Mouse (Mus musculus): ENCODE results near the gene Rexo2. TPM values are rescaled to one million over a fixed set of nuclear protein-coding genes. Genes with fewer than 3 reads are reported as not detected.
"Not testable (repeated sequence)": the region's sequence is repeated elsewhere in the genome, so short reads cannot be mapped to it uniquely, and the experiment has no call there.

Gene Rexo2
- 81.3 and 85.6 TPM in 2 replicates for polyA plus RNA-seq (2016; fragmentation: Nextera tagmentation; extraction: Ambion mirVana)

DNA sequence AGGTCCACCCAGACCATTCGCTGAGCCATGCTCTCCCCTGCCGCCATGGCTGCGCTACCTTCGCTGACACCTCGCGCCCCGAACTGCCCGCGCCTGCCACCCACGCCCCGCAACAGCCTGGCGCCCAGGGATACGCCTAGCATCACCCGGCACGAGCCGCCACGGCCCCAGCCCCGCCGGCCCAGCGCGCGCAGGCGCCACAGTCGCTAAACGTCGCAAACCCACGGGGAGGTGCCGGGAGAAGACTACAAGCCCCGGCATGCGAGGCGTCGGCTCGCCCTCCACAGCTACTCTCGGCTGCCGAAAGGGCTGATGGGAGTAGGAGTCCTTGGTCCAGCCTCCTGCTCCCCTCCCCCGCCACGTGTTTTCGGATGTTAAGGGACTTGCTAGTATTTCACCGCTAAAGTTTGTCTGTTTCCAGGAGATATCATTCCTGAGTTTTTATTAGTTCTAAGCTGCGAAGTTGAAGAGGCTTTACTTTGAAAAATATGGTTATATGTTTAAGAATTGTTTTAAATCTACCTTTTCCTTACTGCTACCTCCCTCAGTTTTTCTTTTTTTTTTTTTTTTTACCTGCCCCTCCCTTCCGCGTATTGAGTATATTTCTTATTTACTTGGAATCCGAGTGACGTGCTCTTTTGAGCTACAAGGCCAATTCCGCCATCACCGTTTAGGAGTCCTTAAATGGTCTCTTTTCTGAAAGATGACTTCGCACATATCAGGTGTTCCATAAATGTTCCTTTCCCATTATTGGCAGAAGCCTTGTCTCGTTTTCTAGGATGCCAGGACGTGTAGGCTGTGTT, at the start of gene Rexo2:
Gene Rexo2 (minus strand): TSS at position 213 of the 803 bp plus-strand sequence.
- H3K4me1 ChIP-seq = no peaks in the 10 kb centered on the region; the same call in 1 of the 2 replicates
- no peaks in the 10 kb centered on the region for H3K9me3 ChIP-seq (replicated peaks)
- H3K27me3 ChIP-seq = no peaks in the 10 kb centered on the region
- 2% methylated on average over 49 of the region's 49 CpGs for WGBS
- peak within 1 kb of the TSS; percentile 89 for H3K4me3 ChIP-seq
- peak within 1 kb of the TSS; percentile 79 for H3K9ac ChIP-seq
- peak within 1 kb of the TSS; percentile 95 for H3K4me2 ChIP-seq (replicated peaks)
- H3K27ac ChIP-seq = no peak within 1 kb of the TSS
- peak; percentile 98 for ATAC-seq (ENCODE audit: low FRiP score)
- H3K36me3 ChIP-seq = peaks cover 6% of the 10 kb centered on the region

DNA sequence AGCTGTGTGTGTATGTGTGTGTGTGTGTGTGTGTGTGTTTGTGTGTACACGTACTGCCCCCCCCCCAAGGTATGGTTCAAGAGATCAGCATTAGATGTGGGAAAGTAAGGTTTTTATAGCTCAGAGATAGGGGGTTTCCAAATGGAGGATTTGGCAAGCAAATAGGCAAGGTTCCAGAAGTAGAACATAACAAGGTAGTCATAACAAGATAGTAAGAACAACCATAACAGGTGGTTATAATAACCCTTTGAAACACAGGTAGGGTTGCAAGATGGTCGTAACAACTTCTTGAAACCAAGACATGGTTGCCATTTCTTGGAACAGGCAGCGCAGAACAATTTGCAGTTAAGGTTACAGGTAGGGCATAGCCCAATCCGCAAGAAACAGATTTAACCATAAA, 46.1 kb upstream of the Rexo2 start:
- no peak for ATAC-seq (ENCODE audit: low FRiP score)

DNA sequence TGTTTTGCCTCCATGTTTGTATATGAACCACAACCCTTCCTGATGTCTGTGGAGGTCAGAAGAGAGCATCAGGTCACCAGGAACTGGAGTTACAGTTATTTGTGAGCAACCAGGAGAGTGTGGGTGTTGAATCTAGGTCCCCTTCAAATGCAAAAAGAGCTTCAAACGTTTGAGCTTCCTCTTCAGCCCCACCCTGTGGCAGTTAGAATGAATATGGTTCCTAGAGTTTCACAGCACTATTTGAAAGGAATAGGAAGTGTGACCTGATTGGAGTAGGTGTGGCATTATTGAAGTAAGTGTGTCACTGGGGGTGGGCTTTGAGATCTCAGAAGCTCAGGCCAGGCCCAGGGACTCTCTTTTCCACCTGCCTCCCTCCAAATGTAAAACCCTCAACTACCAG, 45.1 kb upstream of the Rexo2 start:
- H3K36me3 ChIP-seq = no peaks in the 10 kb centered on the region
- H3K4me2 ChIP-seq (replicated peaks) = no peak overlapping the region
- H3K27ac ChIP-seq = no peak overlapping the region
- H3K4me3 ChIP-seq = no peak overlapping the region
- H3K27me3 ChIP-seq = no peaks in the 10 kb centered on the region
- no peak overlapping the region for H3K9ac ChIP-seq
- H3K4me1 ChIP-seq = no peaks in the 10 kb centered on the region
- WGBS = 12% methylated on average over 1 of the region's 1 CpGs
- no peak for ATAC-seq (ENCODE audit: low FRiP score)
- no peaks in the 10 kb centered on the region for H3K9me3 ChIP-seq (replicated peaks)

More for the DNA sequence above, 46.1 kb upstream of the Rexo2 start:
- Histone ChIP-seq H3K4me2 (replicated peaks) (no peak overlapping the region), H3K36me3 (no peaks in the 10 kb centered on the region), H3K4me1 (no peaks in the 10 kb centered on the region), H3K9ac (no peak overlapping the region), H3K27me3 (no peaks in the 10 kb centered on the region), H3K9me3 (replicated peaks) (no peaks in the 10 kb centered on the region), H3K4me3 (no peak overlapping the region), H3K27ac (no peak overlapping the region)
- WGBS = 89% methylated on average over 4 of the region's 4 CpGs

DNA sequence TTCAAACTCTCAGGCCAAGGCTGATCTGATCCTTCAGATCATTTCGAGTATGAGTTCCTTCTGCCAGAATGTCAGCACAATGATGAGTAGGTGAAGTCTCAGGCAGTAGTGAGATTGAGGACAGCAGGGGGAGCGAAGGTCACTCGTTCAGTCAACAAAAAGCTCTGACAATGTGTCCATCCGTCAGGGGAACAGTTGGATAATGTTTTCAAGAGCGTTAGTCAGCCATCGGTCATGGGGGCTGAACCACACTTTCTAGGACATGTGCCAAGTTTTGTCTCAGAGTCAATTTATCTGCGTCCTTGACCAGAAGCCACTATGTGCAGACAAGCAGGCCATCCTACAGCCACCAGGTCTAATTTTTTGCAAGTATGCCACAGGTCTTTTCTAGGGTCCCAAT, 40.0 kb upstream of the Rexo2 start:
- H3K27me3 ChIP-seq; H3K27ac ChIP-seq; ATAC-seq (ENCODE audit: low FRiP score); H3K9me3 ChIP-seq (replicated peaks); H3K9ac ChIP-seq; H3K4me1 ChIP-seq; H3K36me3 ChIP-seq; H3K4me3 ChIP-seq; H3K4me2 ChIP-seq (replicated peaks): not testable (repeated sequence)
- WGBS = 21% methylated on average over 4 of the region's 7 CpGs

DNA sequence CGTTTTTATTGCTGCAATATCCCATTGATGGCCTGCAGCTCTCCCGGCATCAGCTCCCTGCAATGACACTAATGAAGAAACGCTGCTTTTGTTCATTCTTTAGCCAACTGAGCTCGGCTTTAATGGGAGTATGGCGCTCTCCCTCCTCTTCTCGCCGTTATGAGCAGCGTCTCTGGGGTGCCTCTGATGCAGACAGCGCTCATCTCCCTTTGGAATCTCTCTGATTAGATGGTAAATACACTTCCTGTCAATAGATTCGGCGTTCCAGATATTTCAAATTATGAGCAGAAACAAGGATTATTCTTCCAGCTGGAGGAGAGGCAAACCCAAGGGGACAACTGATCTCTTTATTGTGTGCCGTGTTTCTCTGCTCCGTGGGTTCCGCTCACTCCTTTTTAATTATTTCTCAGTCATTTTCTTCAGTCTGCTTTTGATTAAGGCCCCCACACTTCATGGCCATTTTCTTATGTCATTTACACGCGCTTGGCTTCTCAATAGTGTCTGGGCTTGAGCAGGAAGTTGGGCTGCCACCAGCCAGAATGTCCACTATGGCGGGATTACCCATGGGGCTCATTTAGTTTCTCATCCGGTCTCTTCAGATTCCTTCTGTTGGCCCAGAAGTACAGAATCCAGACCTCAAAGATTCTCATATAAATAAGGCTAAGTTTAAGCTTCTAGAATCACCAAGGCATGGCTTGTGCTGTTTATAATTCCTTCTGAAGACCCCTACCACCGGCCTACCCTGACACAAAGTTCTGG, 37.1 kb upstream of the Rexo2 start:
- no peak overlapping the region for H3K4me3 ChIP-seq
- H3K27ac ChIP-seq = peak overlapping the region; percentile 66
- WGBS = 60% methylated on average over 19 of the region's 19 CpGs

DNA sequence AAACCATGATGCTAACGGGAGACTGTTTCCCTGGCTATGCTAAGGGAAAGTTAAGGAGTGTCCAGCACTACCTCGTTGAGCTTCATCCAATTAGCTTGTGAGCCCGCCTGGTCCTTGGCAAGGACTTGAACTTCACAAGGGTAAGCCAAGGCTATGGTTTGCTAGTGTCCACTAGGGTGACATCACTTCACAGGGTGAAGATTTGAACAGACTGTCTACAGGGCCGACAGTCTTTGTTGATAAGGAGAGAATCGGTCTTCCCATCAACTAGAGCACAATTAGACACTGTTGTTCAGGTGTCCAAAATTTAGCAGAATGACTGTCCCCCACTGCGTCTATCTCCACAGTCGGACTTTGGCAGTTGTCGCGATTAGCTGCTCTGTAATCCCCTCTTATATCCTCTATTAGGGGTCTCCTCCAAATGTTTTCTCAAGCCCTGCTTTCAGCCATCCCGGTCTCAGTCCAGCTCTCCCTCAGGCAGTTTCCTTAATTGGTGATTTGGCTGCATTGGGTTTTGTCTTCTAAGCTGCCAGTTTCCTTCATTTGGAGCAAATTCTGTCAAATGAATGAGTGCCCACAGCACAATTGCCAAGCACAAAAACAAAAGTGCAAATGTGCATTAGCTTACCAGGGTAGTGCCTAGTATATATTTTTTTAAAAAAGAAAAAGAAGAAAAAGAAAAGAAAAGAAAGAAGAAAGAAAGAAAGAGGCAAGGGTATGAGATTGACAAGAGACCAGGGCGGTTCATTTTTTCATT, 36.4 kb upstream of the Rexo2 start:
- Histone ChIP-seq H3K27ac (peak overlapping the region; percentile 66), H3K4me1 (no peaks in the 10 kb centered on the region), H3K4me3 (no peak overlapping the region), H3K36me3 (no peaks in the 10 kb centered on the region), H3K9me3 (replicated peaks) (no peaks in the 10 kb centered on the region), H3K9ac (no peak overlapping the region), H3K4me2 (replicated peaks) (0 out of 2 replicates have a peak overlapping the region, but pooled peaks have one; percentile 25), H3K27me3 (no peaks in the 10 kb centered on the region)
- ATAC-seq (ENCODE audit: low FRiP score) = no peak
- WGBS = 84% methylated on average over 11 of the region's 11 CpGs

More for the DNA sequence above, 37.1 kb upstream of the Rexo2 start:
- no peaks in the 10 kb centered on the region for H3K27me3 ChIP-seq
- ATAC-seq (ENCODE audit: low FRiP score) = no peak
- H3K9me3 ChIP-seq (replicated peaks) = no peaks in the 10 kb centered on the region
- H3K4me1 ChIP-seq = no peaks in the 10 kb centered on the region
- H3K36me3 ChIP-seq = no peaks in the 10 kb centered on the region
- H3K4me2 ChIP-seq (replicated peaks) = peak overlapping the region; percentile 25; the same call in 1 of the 2 replicates
- H3K9ac ChIP-seq = no peak overlapping the region

DNA sequence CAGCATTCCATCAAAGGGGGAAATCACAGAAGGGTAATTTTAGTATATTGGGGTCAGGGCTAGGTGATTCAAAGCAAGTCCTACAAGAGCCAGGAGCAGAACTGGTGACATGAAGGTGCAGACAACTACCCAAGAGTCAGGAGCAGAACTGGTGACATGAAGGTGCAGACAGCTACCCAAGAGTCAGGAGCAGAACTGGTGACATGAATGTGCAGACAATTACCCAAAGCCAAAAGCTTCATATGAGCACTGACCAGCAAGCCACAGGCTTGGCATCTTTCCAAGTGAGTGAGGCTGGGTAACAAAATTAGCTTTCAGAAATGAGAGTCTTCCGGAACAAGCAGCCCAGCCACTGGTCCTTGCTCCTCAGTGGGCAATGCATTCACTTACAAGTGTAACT, 34.9 kb upstream of the Rexo2 start:
- Histone ChIP-seq H3K36me3 (no peaks in the 10 kb centered on the region), H3K27me3 (no peaks in the 10 kb centered on the region), H3K4me1 (no peaks in the 10 kb centered on the region), H3K4me2 (replicated peaks) (no peak overlapping the region), H3K9ac (no peak overlapping the region), H3K9me3 (replicated peaks) (no peaks in the 10 kb centered on the region), H3K4me3 (no peak overlapping the region), H3K27ac (no peak overlapping the region)
- ATAC-seq (ENCODE audit: low FRiP score) = no peak
- WGBS = 76% methylated on average over 1 of the region's 1 CpGs

DNA sequence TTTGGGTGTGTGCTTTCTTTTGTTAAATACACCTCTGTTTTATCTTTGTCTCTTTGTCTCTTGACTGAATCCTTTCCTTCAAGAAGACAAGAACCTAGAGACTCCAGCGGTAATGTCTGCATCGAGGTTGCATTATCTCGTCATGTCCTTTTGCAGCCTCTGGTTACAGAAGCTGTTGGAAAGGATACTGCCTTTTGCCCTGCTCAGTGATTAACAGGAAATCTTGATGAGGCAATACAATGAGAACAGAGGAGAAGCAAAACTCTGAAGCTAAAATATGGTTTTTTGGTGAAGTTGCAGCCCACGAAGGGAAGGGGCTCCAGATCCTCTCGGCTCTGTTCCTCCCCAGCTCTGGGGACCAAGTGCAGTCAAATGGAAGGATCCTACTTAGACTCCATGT, 29.7 kb upstream of the Rexo2 start:
- Histone ChIP-seq H3K4me3 (no peak overlapping the region), H3K4me2 (replicated peaks) (no peak overlapping the region), H3K9me3 (replicated peaks) (no peaks in the 10 kb centered on the region), H3K27ac (no peak overlapping the region), H3K36me3 (no peaks in the 10 kb centered on the region), H3K27me3 (no peaks in the 10 kb centered on the region), H3K9ac (no peak overlapping the region), H3K4me1 (no peaks in the 10 kb centered on the region)
- no peak for ATAC-seq (ENCODE audit: low FRiP score)
- 88% methylated on average over 5 of the region's 5 CpGs for WGBS

DNA sequence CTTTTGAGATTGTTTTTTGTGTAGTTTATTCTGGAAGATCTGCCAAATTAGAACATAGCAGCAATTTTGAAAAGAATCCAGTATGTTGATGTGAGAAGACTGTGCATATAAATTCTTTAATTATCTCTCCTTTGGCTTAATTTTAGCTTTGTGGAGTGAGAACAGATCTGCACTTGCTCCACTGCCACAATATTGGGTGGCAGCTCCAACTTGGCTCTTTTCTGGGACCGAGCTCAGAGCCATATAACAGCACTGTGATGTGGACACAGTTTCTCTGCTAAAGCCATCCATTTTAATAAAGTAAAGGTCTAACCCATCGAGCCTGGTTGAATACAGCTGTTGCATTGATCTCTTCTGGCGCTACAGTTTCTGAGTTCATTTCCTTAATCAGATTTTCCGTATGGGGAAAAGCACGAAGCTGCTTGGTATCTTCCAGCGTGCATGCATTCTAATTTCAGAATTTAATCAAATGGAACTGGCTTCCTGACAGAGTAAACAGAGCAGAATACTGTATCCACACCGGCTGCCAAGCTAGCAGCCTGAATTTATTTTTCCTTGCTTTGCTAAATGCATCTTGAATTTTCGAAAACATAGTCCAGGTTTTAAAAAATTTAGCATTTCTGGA, 24.4 kb upstream of the Rexo2 start:
- H3K36me3 ChIP-seq = no peaks in the 10 kb centered on the region
- no peaks in the 10 kb centered on the region for H3K9me3 ChIP-seq (replicated peaks)
- no peak overlapping the region for H3K4me2 ChIP-seq (replicated peaks)
- no peaks in the 10 kb centered on the region for H3K4me1 ChIP-seq
- WGBS = 72% methylated on average over 8 of the region's 8 CpGs
- no peak overlapping the region for H3K9ac ChIP-seq
- H3K4me3 ChIP-seq = no peak overlapping the region
- ATAC-seq (ENCODE audit: low FRiP score) = no peak
- H3K27me3 ChIP-seq = no peaks in the 10 kb centered on the region
- H3K27ac ChIP-seq = no peak overlapping the region

DNA sequence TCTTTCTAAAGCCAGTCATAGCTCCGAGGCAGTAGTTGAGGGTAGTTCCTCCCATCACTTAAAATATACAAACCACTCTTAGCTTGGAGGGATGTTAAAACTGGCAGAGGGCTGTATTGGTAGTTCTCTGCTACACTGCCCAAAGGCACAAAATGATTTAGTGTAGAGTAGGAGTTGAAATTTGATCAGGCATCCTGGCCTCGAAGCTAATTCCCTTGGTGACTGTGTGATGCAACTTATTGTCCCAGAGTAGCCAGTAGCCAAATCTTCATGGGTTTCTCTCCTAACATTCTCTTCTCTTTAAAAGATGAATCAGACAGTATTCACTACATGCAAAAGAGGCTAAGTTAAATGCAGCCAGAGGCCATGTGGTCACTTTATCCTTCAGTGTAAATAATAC, 22.6 kb upstream of the Rexo2 start:
- no peaks in the 10 kb centered on the region for H3K9me3 ChIP-seq (replicated peaks)
- no peak overlapping the region for H3K4me3 ChIP-seq
- 0 out of 2 replicates have a peak, but pooled peaks cover 3% of the 10 kb centered on the region for H3K27me3 ChIP-seq
- no peak overlapping the region for H3K9ac ChIP-seq
- H3K27ac ChIP-seq = no peak overlapping the region
- H3K4me1 ChIP-seq = no peaks in the 10 kb centered on the region
- H3K4me2 ChIP-seq (replicated peaks) = no peak overlapping the region
- ATAC-seq (ENCODE audit: low FRiP score) = no peak
- WGBS = 80% methylated on average over 2 of the region's 2 CpGs
- H3K36me3 ChIP-seq = no peaks in the 10 kb centered on the region

DNA sequence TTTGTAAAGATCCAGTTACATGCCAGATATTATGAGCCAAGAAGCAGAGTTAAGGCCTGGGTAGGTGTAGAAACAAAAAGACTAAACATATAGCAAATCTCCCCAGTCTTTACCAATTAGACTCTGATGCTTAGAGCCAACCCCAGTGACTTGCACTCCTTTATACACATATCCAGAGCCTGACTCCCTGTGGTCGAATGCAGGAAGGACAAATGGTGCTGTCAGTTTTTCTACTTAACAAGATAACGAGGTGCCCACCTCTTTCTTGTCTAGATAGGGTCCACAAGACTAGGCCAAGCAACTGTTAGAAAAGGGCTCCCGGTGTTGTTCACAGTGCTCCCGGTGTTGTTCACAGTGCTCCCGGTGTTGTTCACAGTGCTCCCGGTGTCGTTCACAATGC, 20.8 kb upstream of the Rexo2 start:
- Histone ChIP-seq H3K4me2 (replicated peaks) (no peak overlapping the region), H3K27me3 (0 out of 2 replicates have a peak, but pooled peaks cover 3% of the 10 kb centered on the region), H3K36me3 (no peaks in the 10 kb centered on the region), H3K9me3 (replicated peaks) (no peaks in the 10 kb centered on the region), H3K27ac (no peak overlapping the region), H3K4me3 (no peak overlapping the region), H3K4me1 (peaks cover 2% of the 10 kb centered on the region), H3K9ac (no peak overlapping the region)
- 84% methylated on average over 7 of the region's 7 CpGs for WGBS
- no peak for ATAC-seq (ENCODE audit: low FRiP score)

Data from hindbrain, embryonic 12.5 days (tissue).